Mouse (Mus musculus) bone marrow, adult 2 months (tissue): ENCODE results near the gene Pkd2. TPM values are rescaled to one million over a fixed set of nuclear protein-coding genes. Genes with fewer than 3 reads are reported as not detected.

Source experiments
- H3K27ac ChIP-seq: fragments of 200-500 bp; 2 replicates; pipeline ENCODE4 v1.5.1; 2012; ENCODE audit warnings: low read depth, mild to moderate bottlenecking, control low read depth, inconsistent platforms, low read length; ENCODE audit not compliant: control insufficient read depth, poor library complexity, insufficient read depth
- H3K4me1 ChIP-seq: fragments of 200-500 bp; 2 replicates; pipeline ENCODE4 v1.6.1; 2011; ENCODE audit warnings: low read length; ENCODE audit not compliant: control insufficient read depth, insufficient read depth
- H3K4me3 ChIP-seq: fragments of 200-500 bp; replicated peaks from 2 replicates; pipeline ENCODE3; 2011; ENCODE audit warnings: mild to moderate bottlenecking, low read depth, low read length, control low read depth; ENCODE audit not compliant: control insufficient read depth
- CTCF ChIP-seq: fragments of 200-500 bp; IDR thresholded peaks from 2 replicates; pipeline ENCODE4 v1.5.1; 2011; ENCODE audit warnings: low read length, control low read depth; ENCODE audit not compliant: control insufficient read depth, insufficient read depth
- POLR2A ChIP-seq: fragments of 200-500 bp; IDR thresholded peaks from 2 replicates; pipeline ENCODE4 v1.6.1; 2011; ENCODE audit warnings: low read depth, mild to moderate bottlenecking, control low read depth, low read length, borderline replicate concordance; ENCODE audit not compliant: control insufficient read depth
- WGBS: fragments of 180-500 bp; shearing (Covaris S2); methylation state at CpG from one replicate; pipeline ENCODE4 v1.1.7; 2018; 5-methylcytosine and 5-hydroxymethylcytosine counted together
- polyA plus RNA-seq: library from polyadenylated mRNA; stranded (reverse); fragments of >200 nt; gene quantifications from 2 replicates; pipeline ENCODE4 v1.2.4, GENCODE M21; 2011; ENCODE audit warnings: low replicate concordance; ENCODE audit not compliant: missing spikeins, insufficient read depth, insufficient read length

The Pkd2 gene
- polyA plus RNA-seq, 1 experiment = 3.3 TPM

DNA sequence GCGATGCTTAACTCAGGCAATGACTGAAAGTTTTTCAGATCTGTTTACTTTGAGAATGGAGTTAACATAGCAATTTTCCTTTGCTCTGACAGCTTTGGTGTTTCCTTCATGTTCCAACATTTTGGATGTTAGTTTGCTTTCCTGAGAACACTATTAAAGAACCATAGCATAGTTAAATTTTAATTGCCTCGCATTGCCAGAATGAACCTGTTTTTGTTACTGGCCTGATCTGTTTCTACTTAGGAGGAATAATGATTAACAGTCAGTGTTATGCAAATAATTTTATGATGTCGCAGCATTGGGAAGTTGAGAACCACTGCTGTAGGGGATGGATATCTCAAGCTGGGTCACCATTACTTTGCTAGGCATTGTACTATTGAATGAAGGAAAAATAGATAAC is 52.0 kb downstream of the Pkd2 start:
- TF ChIP-seq CTCF = no peak
- TF ChIP-seq POLR2A = no peak
- Histone ChIP-seq H3K27ac (no peak overlapping the region), H3K4me1 (no peaks in the 10 kb centered on the region), H3K4me3 (no peak overlapping the region)
- 95% methylated on average over 3 of the region's 3 CpGs for WGBS

GRCm38 (mm10) chr5:104538612-104539011 is 79.4 kb downstream of the Pkd2 start:
- WGBS = 87% methylated on average over 1 of the region's 1 CpGs
- H3K27ac ChIP-seq = no peak overlapping the region
- TF ChIP-seq CTCF = no peak
- TF ChIP-seq POLR2A = no peak
- H3K4me1 ChIP-seq = no peaks in the 10 kb centered on the region
- H3K4me3 ChIP-seq = no peak overlapping the region

DNA sequence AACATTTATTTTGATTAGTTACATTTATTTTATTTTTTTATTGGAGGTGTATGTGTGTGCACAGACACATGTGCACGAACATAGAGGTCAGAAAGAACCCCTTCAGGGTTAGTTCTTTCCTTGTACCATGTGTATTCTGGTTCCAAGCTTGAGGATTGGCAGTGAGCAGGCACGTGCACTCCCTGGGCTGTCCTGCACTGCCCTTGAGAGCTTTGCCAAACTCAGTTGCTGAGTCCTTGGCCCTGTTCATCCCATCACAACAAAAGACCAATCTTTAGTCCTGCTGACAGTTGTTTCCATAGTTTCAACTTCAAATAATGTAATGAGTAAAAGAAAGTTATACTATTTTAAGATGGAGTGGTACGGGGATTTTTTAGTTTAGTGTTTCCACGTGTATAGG is 80.1 kb downstream of the Pkd2 start:
- H3K4me1 ChIP-seq = no peaks in the 10 kb centered on the region
- H3K27ac ChIP-seq = no peak overlapping the region
- TF ChIP-seq POLR2A (no peak), CTCF (no peak)
- H3K4me3 ChIP-seq = no peak overlapping the region
- 81% methylated on average over 4 of the region's 4 CpGs for WGBS

Other genes with a start within 250 kb of the Pkd2 start
- gene Ibsp, start 160.3 kb upstream of the Pkd2 start, polyA plus RNA-seq = 63.2 and 88.6 TPM in 2 replicates
- gene Mepe, start 134.1 kb upstream of the Pkd2 start, polyA plus RNA-seq = not detected in 2 replicates
- 43.4 and 344 TPM in 2 replicates for gene Spp1, start 24.3 kb upstream of the Pkd2 start, polyA plus RNA-seq
- gene BC005561, start 48.9 kb downstream of the Pkd2 start, polyA plus RNA-seq = 3.3 and 7.6 TPM in 2 replicates